Mouse (Mus musculus): ENCODE results near the gene Kctd10.

GRCm38 (mm10) chr5:114360968-114361367 is 19.3 kb downstream of the Kctd10 start:
- TF ChIP-seq POLR2A (IDR thresholded peaks at IDR 0.05; ENCODE audit: low read depth, low read length) (no peak), CTCF (IDR thresholded peaks at IDR 0.05; ENCODE audit: extremely low read depth, insufficient read depth, insufficient read length, insufficient replicate concordance) (no peak)
